Mouse (Mus musculus) megakaryocyte-erythroid progenitor cell, adult 5-6 weeks (primary cell): Measurements from ENCODE around the gene Tmem72. TPM values are rescaled to one million over a fixed set of nuclear protein-coding genes. Genes with fewer than 3 reads are reported as not detected.
A peak's percentile ranks its signal among the peaks of the same experiment; 100 is the strongest.

Experiments
- ATAC-seq: replicated peaks from 2 replicates; pipeline ENCODE4 v1.8.0; 2016; ENCODE audit warnings: mild to moderate bottlenecking, inconsistent platforms; ENCODE audit not compliant: severe bottlenecking, poor library complexity, low FRiP score, low TSS enrichment
- total RNA-seq, 2 experiments: library from RNA; stranded (forward) in 1 of 2; stranded (reverse) in 1 of 2; fragments of 200-1000, 215-1000 nt in 1 of 2; fragments of >200 nt in 1 of 2; fragmentation: Nextera tagmentation in 1 of 2; gene quantifications; 2 replicates each; pipeline ENCODE4 v1.2.3; 2014 to 2017

Tmem72 gene
- total RNA-seq, 2 experiments from 2014 or later, result 0.09 to 0.11 TPM

- ATAC-seq, result peak; percentile 74
These were observed 62.8 kb downstream of the Tmem72 start for GRCm38 (mm10) chr6:116653684-116654454.

DNA sequence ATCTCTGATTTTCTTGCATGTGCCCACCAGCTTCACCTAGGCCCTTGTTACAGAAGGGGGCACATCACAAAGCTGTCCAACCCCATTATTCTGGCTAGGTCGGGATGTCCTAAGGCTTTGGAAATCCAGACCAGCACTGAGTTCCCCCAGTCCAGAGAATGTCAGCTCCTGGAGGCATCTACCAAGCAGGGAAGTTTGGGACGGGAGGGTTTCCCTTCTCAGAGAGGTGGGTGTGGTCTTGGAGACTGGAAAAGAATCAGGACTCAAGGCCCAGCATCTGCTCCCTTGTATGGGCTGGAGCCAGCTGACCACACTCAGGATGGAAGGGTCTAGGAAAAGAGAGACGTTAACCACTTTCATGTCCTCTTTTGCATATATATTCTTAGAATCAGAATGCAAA lies 63.5 kb downstream of the Tmem72 start:
- no peak for ATAC-seq

DNA sequence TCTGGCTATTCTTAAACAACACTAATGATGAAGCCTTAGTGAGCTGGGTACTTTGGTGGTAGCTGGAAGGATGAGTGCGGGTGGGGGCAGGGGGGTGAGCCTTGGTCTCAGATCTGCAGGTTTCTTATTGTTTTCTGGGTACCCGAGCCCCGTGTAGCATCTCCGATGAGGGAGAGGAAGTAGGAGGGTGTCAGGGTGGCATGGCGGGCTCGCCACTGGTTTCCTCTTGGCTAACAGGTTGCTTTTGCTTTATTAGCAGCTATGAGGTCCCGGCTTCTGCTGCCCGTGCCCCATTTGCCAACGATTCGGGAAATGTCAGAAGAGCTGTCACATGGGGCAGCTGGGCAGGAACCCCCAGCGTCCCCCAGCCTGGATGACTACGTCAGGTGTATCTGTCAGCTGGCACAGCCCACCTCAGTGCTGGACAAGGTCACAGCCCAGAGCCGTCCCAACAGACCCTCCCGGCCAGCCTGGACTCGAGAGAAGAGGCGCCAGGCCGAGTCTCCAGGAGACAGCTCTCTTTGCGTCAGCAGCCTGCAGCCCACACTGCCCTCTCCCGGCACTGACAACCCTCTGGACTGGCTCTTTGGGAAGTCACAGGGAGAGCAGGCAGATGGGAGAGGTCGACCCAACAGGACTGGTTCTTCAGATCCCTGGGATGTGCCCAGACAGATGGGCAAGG lies 65.1 kb downstream of the Tmem72 start:
- no peak for ATAC-seq

DNA sequence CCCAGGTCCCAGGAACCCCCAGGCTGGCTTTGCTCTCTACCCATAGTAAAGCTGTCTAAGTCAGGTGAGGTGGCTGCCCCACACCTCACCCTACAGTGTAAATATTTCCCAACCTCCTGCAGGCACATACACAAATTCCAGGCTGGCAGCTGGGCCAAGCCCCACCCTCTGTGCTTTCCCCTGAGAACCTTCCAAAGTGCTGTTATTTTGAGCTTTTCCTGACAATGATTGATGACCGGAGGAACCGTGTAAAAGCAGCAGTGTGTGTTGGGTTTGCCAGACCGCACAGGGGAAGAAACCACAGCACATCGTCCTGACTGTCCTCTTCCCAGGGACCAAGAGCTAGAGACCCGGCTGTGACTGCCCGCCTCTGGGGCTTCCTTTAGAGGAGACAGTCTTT lies 66.3 kb downstream of the Tmem72 start, which contains the start of gene Depp1:
TSS of gene Depp1 (plus strand) at position 204 of the 400 bp plus-strand sequence.
- no peak for ATAC-seq

DNA sequence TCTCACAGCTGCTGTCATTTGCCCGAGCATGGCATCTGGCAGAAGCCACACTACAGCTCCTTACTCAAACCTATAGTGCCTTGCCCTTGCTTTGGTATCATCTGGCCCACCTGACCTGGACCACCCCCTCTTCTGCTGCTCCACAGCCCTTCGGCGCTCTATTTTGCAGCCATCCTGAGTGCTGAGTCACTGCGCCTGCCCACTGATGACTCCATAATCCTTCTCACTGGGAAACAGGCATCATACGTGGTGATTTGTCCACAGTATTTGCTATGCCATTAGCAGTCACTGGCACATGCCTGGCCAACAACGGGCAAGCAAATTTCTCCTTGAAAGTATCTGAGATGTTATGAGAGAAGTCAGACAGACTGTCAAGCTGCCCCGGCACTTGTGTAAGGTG lies 66.9 kb downstream of the Tmem72 start:
- ATAC-seq, result peak; percentile 23; the same call in 1 of the 2 replicates

GRCm38 (mm10) chr6:116647763-116648162 lies 69.0 kb downstream of the Tmem72 start:
- ATAC-seq, result no peak

- no peak for ATAC-seq
These were observed 72.4 kb downstream of the Tmem72 start for GRCm38 (mm10) chr6:116644335-116644734.

DNA sequence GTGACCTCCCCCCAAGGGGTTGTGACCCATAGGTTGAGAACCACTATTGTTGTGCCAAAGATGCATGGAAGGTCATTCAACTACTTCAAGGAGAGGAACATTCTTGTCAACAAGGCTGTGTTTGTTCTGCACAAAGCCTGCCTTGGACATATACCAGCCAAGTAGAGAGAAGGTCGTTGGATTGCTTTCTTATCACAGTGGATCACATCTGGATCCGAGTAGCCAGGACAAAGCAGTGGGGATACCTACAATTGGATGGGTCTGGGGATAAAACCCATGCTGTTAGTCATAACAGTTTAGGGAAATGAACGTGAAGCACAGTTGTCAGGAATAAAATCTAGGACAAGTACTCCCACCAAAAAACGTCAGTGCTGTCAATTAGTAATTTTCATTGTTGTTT lies 72.8 kb downstream of the Tmem72 start:
- ATAC-seq, result no peak

DNA sequence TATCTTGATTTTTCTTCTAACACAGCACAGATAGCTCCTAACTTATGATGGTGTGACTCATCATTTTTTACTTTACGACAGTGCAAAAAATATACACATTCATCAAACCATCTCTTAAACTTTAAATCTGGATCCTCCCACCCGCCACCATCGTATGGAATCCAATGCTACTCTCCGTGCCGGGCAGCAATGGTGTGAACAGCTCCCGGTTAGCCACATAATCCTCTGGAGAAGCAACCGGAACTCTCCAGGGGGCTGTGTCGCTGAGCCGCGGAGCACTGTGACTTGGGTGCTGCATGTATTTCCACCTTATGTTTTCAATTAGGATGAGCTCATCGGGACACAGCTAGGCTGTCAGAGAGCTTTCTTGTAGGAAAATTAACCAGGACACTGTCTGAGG lies 73.8 kb downstream of the Tmem72 start:
- no peak for ATAC-seq

- no peak for ATAC-seq
These were observed 77.0 kb downstream of the Tmem72 start for GRCm38 (mm10) chr6:116639663-116640062.

DNA sequence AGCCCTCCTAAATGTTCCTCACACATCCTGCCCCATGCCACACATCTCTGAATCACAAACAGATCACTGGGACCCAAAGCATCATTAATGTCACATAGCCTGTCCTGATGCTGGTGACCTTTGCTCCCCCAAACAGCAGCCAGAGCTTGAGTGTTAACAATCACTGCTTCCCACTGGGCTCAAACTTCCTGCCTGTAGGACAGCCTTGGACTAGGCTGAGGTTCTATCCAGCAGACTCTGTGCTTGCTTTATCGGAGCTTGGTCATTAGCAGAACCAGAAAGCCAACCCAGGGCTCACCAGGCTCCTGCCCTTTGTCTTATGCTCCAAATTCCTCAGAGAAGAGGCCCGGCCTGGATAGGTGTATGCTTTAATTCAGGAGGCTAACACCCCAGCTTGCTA lies 77.8 kb downstream of the Tmem72 start:
- ATAC-seq, result no peak

- no peak for ATAC-seq
These were observed 79.2 kb downstream of the Tmem72 start for GRCm38 (mm10) chr6:116637496-116637895.

GRCm38 (mm10) chr6:116636581-116637235 lies 80.0 kb downstream of the Tmem72 start:
- no peak for ATAC-seq

- peak; percentile 35; the same call in 1 of the 2 replicates for ATAC-seq
These were observed 81.2 kb downstream of the Tmem72 start for GRCm38 (mm10) chr6:116635251-116636180.

GRCm38 (mm10) chr6:116633741-116634695 lies 82.7 kb downstream of the Tmem72 start:
- no peak for ATAC-seq

DNA sequence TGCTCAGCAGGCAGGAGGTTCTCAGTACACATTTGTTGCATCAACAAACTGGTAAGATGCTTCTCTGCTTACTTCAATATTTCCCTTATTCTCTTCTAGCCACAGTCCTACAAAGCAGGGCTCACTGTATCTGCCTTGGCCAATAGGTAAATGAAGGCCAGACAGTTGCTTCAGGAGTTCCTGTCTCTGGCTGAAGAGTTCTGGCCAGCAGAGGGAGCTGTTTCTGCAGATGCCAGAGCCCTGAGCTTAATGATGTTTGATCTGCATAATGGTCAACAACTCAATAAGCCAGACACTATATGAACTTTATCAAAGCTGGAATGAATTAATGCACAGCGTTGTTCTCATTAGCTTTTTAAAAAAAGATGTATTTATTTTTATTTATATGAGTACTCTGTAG lies 84.6 kb downstream of the Tmem72 start:
- ATAC-seq, result peak; percentile 61

- no peak for ATAC-seq
These were observed 86.9 kb downstream of the Tmem72 start for GRCm38 (mm10) chr6:116629766-116630165.
